Mouse (Mus musculus): Measurements from ENCODE around the gene Lif. TPM values are rescaled to one million over a fixed set of nuclear protein-coding genes. Genes with fewer than 3 reads are reported as not detected.

Lif gene
- polyA plus RNA-seq (2015; fragmentation: Nextera tagmentation; extraction: Ambion mirVana), result not detected in 2 replicates

DNA sequence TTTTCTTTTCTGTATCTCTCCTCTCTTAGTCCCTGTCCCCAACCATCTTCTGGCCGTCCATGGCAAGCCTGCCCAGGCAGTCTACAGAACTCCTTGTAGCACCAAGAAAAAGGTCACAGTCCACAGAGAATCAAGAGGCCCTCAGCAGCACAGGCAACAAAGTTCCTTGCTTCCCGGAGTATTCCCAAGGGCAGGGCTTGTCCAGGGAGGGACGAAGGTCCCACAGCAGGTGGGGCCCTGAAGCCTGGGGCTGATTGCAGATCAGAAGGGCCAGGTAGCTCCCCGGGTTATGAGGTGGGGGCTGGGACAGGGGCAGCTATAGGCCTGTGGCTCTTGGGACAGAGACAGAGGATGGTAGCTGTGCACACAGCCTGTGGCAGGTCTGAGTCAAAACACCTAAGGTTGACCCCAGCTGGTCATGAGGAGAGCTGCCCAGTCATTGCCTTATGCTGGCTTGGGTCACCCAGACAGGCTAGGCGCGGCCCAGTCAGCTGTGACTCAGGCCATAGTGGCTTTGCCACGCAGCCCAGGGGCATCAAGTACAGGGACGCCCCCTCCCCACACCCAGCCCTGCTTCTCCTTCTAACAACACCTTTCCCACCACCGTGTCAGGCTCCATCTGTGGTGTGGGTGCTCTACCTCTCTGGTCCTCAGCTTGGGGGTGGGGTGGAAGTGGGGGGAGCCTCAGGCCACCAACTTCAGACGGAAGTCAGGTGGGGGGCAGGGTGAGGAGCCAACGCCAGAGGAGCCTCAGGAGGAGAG, at the start of gene Lif:
Lif (plus strand) TSS at position 712 of the 762 bp plus-strand sequence.
- no peak within 1 kb of the TSS for H3K9ac ChIP-seq (replicated peaks)
- H3K9me3 ChIP-seq, result no peaks in the 10 kb centered on the region
- ATAC-seq (replicated peaks), result no peak
- no peak within 1 kb of the TSS for H3K4me2 ChIP-seq (replicated peaks)
- H3K27me3 ChIP-seq, result no peaks in the 10 kb centered on the region
- H3K36me3 ChIP-seq, result no peaks in the 10 kb centered on the region
- no peak within 1 kb of the TSS for H3K4me3 ChIP-seq
- WGBS, result 63% methylated on average over 11 of the region's 11 CpGs
- peaks cover 19% of the 10 kb centered on the region for H3K4me1 ChIP-seq
- no peak within 1 kb of the TSS for H3K27ac ChIP-seq (replicated peaks)

GRCm38 (mm10) chr11:4207655-4208054, 49.7 kb upstream of the Lif start:
- ATAC-seq (replicated peaks), result no peak
- Histone ChIP-seq H3K9ac (replicated peaks) (no peak overlapping the region), H3K4me1 (no peaks in the 10 kb centered on the region), H3K4me2 (replicated peaks) (no peak overlapping the region), H3K9me3 (no peaks in the 10 kb centered on the region), H3K27ac (replicated peaks) (no peak overlapping the region), H3K36me3 (peaks cover 26% of the 10 kb centered on the region), H3K27me3 (no peaks in the 10 kb centered on the region), H3K4me3 (no peak overlapping the region)
- WGBS, result 94% methylated on average over 9 of the region's 9 CpGs

DNA sequence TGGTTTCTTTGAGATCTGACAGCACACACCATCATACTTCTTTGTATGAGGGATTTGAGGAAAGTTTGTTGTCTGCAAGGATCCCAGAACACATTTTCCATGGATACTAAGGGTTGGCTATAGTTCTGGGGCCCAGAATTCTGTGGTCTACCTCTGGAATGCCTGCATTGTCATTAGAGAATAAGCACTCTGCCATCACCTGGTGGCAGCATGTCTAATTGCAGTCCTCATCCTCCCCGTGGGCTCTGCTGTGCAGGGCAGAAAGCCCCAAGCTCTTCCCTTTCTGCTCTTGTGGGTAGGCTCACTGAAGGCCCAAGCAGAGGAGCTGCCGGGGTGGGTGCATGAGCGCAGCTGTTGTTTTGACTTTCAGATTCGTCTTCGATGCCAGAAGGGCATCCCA, 47.8 kb upstream of the Lif start:
- H3K27me3 ChIP-seq, result no peaks in the 10 kb centered on the region
- no peak overlapping the region for H3K9ac ChIP-seq (replicated peaks)
- H3K4me2 ChIP-seq (replicated peaks), result no peak overlapping the region
- no peak overlapping the region for H3K27ac ChIP-seq (replicated peaks)
- H3K4me3 ChIP-seq, result no peak overlapping the region
- H3K36me3 ChIP-seq, result peaks cover 31% of the 10 kb centered on the region
- H3K4me1 ChIP-seq, result no peaks in the 10 kb centered on the region
- H3K9me3 ChIP-seq, result no peaks in the 10 kb centered on the region
- no peak for ATAC-seq (replicated peaks)
- 82% methylated on average over 5 of the region's 5 CpGs for WGBS

- WGBS, result 91% methylated on average over 1 of the region's 1 CpGs
- Histone ChIP-seq H3K9ac (replicated peaks) (no peak overlapping the region), H3K4me2 (replicated peaks) (no peak overlapping the region), H3K27me3 (no peaks in the 10 kb centered on the region), H3K4me3 (no peak overlapping the region), H3K4me1 (no peaks in the 10 kb centered on the region), H3K9me3 (no peaks in the 10 kb centered on the region), H3K27ac (replicated peaks) (no peak overlapping the region), H3K36me3 (peaks cover 31% of the 10 kb centered on the region)
- ATAC-seq (replicated peaks), result no peak
Measured at GRCm38 (mm10) chr11:4210786-4211185, 46.6 kb upstream of the Lif start.

DNA sequence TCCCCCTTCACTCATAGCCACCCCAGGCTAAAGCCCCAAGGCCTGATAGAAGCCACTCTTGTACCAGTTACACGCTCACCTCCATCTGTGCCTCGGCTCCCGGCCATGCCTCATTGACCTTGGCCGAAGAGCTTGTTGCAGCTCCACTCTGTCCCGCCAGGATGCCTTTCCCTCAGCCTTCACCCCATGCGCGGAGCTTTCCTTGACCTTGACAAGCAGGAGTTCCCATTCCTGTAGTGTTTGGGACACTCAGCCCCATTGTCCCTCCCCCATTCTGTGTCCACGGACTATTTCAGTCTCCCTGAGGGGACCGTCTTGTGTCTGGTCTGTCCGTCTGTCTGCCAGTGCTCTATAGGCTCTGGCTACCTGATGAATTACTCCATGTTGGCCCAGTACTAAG, 44.2 kb upstream of the Lif start:
- H3K4me3 ChIP-seq, result no peak overlapping the region
- H3K27ac ChIP-seq (replicated peaks), result no peak overlapping the region
- peaks cover 8% of the 10 kb centered on the region; the same call in 1 of the 2 replicates for H3K27me3 ChIP-seq
- H3K4me1 ChIP-seq, result peaks cover 4% of the 10 kb centered on the region
- 96% methylated on average over 10 of the region's 10 CpGs for whole genome bisulfite sequencing
- no peak overlapping the region for H3K4me2 ChIP-seq (replicated peaks)
- H3K36me3 ChIP-seq, result peaks cover 22% of the 10 kb centered on the region
- no peak overlapping the region for H3K9ac ChIP-seq (replicated peaks)
- no peaks in the 10 kb centered on the region for H3K9me3 ChIP-seq
- no peak for ATAC-seq (replicated peaks)

GRCm38 (mm10) chr11:4214572-4214971, 42.8 kb upstream of the Lif start:
- WGBS, result 96% methylated on average over 14 of the region's 14 CpGs
- Histone ChIP-seq H3K4me3 (no peak overlapping the region), H3K36me3 (peaks cover 14% of the 10 kb centered on the region), H3K9ac (replicated peaks) (no peak overlapping the region), H3K4me2 (replicated peaks) (no peak overlapping the region), H3K9me3 (no peaks in the 10 kb centered on the region), H3K27me3 (peaks cover 19% of the 10 kb centered on the region), H3K27ac (replicated peaks) (no peak overlapping the region), H3K4me1 (peaks cover 8% of the 10 kb centered on the region)
- no peak for ATAC-seq (replicated peaks)

DNA sequence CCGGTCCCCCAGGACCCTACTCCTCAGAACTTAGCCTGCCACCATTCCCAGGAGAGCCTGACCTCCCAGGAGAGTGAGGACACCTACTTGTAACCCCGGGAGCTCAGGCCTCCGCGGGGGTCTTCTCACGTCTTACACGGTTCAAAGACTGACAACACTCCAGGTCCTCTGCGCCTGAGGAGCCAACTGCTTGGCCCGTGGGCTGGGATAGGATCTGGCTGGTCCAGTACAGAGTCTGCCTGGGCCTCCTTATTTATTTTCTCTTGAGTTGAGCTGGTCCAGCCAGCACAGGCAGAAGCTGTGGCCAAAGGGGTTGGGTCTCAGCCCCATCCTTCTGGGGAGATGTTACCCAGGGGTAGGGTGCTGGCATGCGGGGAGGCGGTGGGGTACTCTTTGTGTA, 42.3 kb upstream of the Lif start:
- H3K36me3 ChIP-seq, result peaks cover 9% of the 10 kb centered on the region
- H3K9ac ChIP-seq (replicated peaks), result no peak overlapping the region
- WGBS, result 82% methylated on average over 10 of the region's 10 CpGs
- peaks cover 8% of the 10 kb centered on the region for H3K4me1 ChIP-seq
- H3K27ac ChIP-seq (replicated peaks), result no peak overlapping the region
- no peak for ATAC-seq (replicated peaks)
- H3K9me3 ChIP-seq, result no peaks in the 10 kb centered on the region
- H3K27me3 ChIP-seq, result peaks cover 21% of the 10 kb centered on the region
- no peak overlapping the region for H3K4me2 ChIP-seq (replicated peaks)
- no peak overlapping the region for H3K4me3 ChIP-seq

DNA sequence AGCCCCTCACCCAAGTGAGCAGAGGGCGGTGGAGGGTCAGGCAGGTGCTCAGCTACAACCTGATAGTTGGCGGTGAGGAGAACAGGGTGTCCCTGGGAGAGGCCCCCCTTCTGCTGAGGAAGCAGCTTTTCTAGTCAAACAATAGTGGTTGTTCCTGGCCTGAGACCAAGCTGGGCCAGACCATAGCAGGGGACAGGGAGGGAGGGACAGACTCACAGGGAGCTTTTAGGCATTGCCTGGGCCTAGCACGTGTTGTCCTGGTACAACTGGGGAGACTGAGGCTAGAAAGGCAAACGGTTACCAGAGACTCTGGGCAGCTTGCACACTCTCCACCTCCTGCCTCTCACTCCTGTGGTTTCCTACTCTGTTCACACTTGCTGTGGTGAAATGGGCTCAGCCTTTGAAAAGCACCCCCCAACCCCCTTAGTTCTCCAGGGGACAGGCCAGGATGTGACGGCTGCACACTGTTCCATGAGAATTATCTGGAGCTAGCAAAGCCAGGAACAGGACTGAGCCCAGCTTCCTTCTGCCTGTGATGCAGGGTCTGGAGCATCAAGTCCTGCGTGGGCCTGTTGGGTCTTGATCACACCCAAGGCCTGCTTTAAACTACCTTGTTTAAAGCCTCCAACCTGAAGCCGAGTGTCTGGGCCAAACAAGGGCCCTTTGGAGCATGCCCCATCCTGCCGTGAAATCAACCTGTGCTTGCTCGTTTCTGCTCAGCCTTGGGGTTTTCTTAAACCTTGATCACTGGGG, 40.9 kb upstream of the Lif start:
- peaks cover 24% of the 10 kb centered on the region for H3K27me3 ChIP-seq
- H3K9ac ChIP-seq (replicated peaks), result no peak overlapping the region
- ATAC-seq (replicated peaks), result no peak
- no peaks in the 10 kb centered on the region for H3K9me3 ChIP-seq
- H3K36me3 ChIP-seq, result peaks cover 8% of the 10 kb centered on the region
- 79% methylated on average over 9 of the region's 9 CpGs for WGBS
- no peak overlapping the region for H3K4me2 ChIP-seq (replicated peaks)
- no peak overlapping the region for H3K27ac ChIP-seq (replicated peaks)
- no peak overlapping the region for H3K4me3 ChIP-seq
- H3K4me1 ChIP-seq, result peaks cover 8% of the 10 kb centered on the region

- Histone ChIP-seq H3K9ac (replicated peaks) (peak within 1 kb of the TSS; percentile 37), H3K27ac (replicated peaks) (no peak within 1 kb of the TSS), H3K4me1 (peaks cover 8% of the 10 kb centered on the region), H3K4me2 (replicated peaks) (peak within 1 kb of the TSS; percentile 63), H3K36me3 (peaks cover 4% of the 10 kb centered on the region; the same call in 1 of the 2 replicates), H3K9me3 (no peaks in the 10 kb centered on the region), H3K27me3 (peaks cover 24% of the 10 kb centered on the region), H3K4me3 (peak within 1 kb of the TSS; percentile 40)
- peak; percentile 56 for ATAC-seq (replicated peaks)
- WGBS, result 1% methylated on average over 56 of the region's 56 CpGs
Measured at GRCm38 (mm10) chr11:4217914-4218629, 39.3 kb upstream of the Lif start, which contains the start of gene Castor1. TSS of gene Castor1 (plus strand) at chr11:4218225.

GRCm38 (mm10) chr11:4218637-4219036, 38.7 kb upstream of the Lif start:
- H3K4me2 ChIP-seq (replicated peaks), result peak overlapping the region; percentile 63
- H3K36me3 ChIP-seq, result peaks cover 4% of the 10 kb centered on the region; the same call in 1 of the 2 replicates
- no peak for ATAC-seq (replicated peaks)
- no peaks in the 10 kb centered on the region for H3K9me3 ChIP-seq
- peaks cover 24% of the 10 kb centered on the region for H3K27me3 ChIP-seq
- peak overlapping the region; percentile 37 for H3K9ac ChIP-seq (replicated peaks)
- H3K4me1 ChIP-seq, result peaks cover 8% of the 10 kb centered on the region
- no peak overlapping the region for H3K27ac ChIP-seq (replicated peaks)
- WGBS, result 4% methylated on average over 6 of the region's 6 CpGs
- H3K4me3 ChIP-seq, result peak overlapping the region; percentile 40

GRCm38 (mm10) chr11:4219317-4219751, 38.0 kb upstream of the Lif start:
- peaks cover 8% of the 10 kb centered on the region for H3K4me1 ChIP-seq
- peaks cover 24% of the 10 kb centered on the region for H3K27me3 ChIP-seq
- WGBS, result 11% methylated on average over 2 of the region's 2 CpGs
- H3K36me3 ChIP-seq, result peaks cover under 1% of the 10 kb centered on the region; the same call in 1 of the 2 replicates
- H3K9ac ChIP-seq (replicated peaks), result no peak overlapping the region
- no peak overlapping the region for H3K4me2 ChIP-seq (replicated peaks)
- no peaks in the 10 kb centered on the region for H3K9me3 ChIP-seq
- no peak overlapping the region for H3K27ac ChIP-seq (replicated peaks)
- no peak overlapping the region for H3K4me3 ChIP-seq
- no peak for ATAC-seq (replicated peaks)

DNA sequence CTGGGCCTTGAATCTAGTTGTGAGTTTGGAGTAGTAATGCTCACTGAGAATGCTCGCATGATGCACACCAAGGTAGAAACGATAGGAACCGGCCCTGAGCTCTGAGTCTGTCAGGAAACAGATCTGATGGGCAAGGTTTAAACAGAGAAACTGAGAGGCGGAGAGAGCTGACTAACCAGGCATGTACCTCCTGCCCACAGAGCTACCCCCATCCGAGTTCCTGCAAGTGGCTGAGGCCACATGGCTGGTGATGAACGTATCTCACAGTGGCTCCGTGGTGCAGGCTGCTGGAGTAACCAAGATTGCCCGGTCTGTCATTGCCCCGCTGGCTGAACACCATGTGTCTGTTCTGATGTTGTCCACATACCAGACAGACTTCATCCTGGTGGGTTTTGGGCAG, 37.4 kb upstream of the Lif start:
- Histone ChIP-seq H3K4me1 (peaks cover 8% of the 10 kb centered on the region), H3K4me3 (no peak overlapping the region), H3K27ac (replicated peaks) (no peak overlapping the region), H3K36me3 (no peaks in the 10 kb centered on the region), H3K9ac (replicated peaks) (no peak overlapping the region), H3K27me3 (peaks cover 24% of the 10 kb centered on the region), H3K9me3 (no peaks in the 10 kb centered on the region), H3K4me2 (replicated peaks) (no peak overlapping the region)
- 59% methylated on average over 9 of the region's 9 CpGs for WGBS
- no peak for ATAC-seq (replicated peaks)

Data from forebrain, embryonic 15.5 days (tissue).